Mouse (Mus musculus): ENCODE data around the gene Vgll4.

GRCm38 (mm10) chr6:114974331-114974730 lies 4.5 kb upstream of the Vgll4 start:
- no peak for TF ChIP-seq CTCF (IDR thresholded peaks at IDR 0.05; ENCODE audit: low read depth, low read length)
- TF ChIP-seq POLR2A (IDR thresholded peaks at IDR 0.05; ENCODE audit: extremely low read depth, insufficient read depth, low read length) = no peak

All from liver, adult 2 months (tissue).